Mouse (Mus musculus) intestine, embryonic 16.5 days (tissue): ENCODE results near the gene Jak2. TPM values are rescaled to one million over a fixed set of nuclear protein-coding genes. Genes with fewer than 3 reads are reported as not detected.
A peak's percentile ranks its signal among the peaks of the same experiment; 100 is the strongest.

Experiments
- ATAC-seq: fragments of 200-750 bp; cut with Nextera tagmentation; 2 replicates; pipeline ENCODE4 v1.8.0; 2017; ENCODE audit warnings: moderate TSS enrichment, moderate library complexity
- H3K27ac ChIP-seq: fragments of 300-500 bp; sonication (generic); 2 replicates; pipeline ENCODE4 v1.5.1; 2014; ENCODE audit warnings: mild to moderate bottlenecking, low read length
- H3K27me3 ChIP-seq: fragments of 300-500 bp; sonication (generic); replicated peaks from 2 replicates; pipeline ENCODE4 v1.6.1; 2014; ENCODE audit warnings: low read length, control low read depth, mixed read lengths; ENCODE audit not compliant: control insufficient read depth, insufficient read depth
- H3K36me3 ChIP-seq: fragments of 300-500 bp; sonication (generic); 2 replicates; pipeline ENCODE4 v1.6.1; 2014; ENCODE audit warnings: low read length, control low read depth; ENCODE audit not compliant: control insufficient read depth, insufficient read depth
- H3K4me1 ChIP-seq: fragments of 300-500 bp; sonication (generic); 2 replicates; pipeline ENCODE4 v1.6.1; 2014; ENCODE audit warnings: low read length, control low read depth, mixed read lengths; ENCODE audit not compliant: control insufficient read depth, insufficient read depth
- H3K4me2 ChIP-seq: fragments of 300-500 bp; sonication (generic); 2 replicates; pipeline ENCODE4 v1.6.1; 2014; ENCODE audit warnings: low read depth, low read length, control low read depth
- H3K4me3 ChIP-seq: fragments of 300-500 bp; sonication (generic); 2 replicates; pipeline ENCODE4 v1.5.1; 2014; ENCODE audit warnings: mild to moderate bottlenecking, low read length
- H3K9ac ChIP-seq: fragments of 300-500 bp; sonication (generic); 2 replicates; pipeline ENCODE4 v1.6.1; 2014; ENCODE audit warnings: low read depth, low read length
- H3K9me3 ChIP-seq: fragments of 300-500 bp; sonication (generic); 2 replicates; pipeline ENCODE4 v1.6.1; 2016; ENCODE audit warnings: low read length, control low read depth; ENCODE audit not compliant: control insufficient read depth
- WGBS: fragments of 180-500 bp; shearing (Covaris S2); extraction: QIAGEN DNeasy Blood & Tissue Kit; methylation state at CpG from one replicate; pipeline ENCODE4 v1.1.7; 2014; 5-methylcytosine and 5-hydroxymethylcytosine counted together
- polyA plus RNA-seq: library from polyadenylated mRNA; unstranded; fragments of >200 nt; fragmentation: Nextera tagmentation; extraction: Ambion mirVana; gene quantifications from 2 replicates; pipeline ENCODE4 v1.2.1, GENCODE M21; 2015

Gene Jak2
- polyA plus RNA-seq, 1 experiment from 2014 or later: 3.0 TPM

GRCm38 (mm10) chr19:29342281-29342680 lies 90.7 kb downstream of the Jak2 start:
- no peaks in the 10 kb centered on the region for H3K9me3 ChIP-seq
- no peak overlapping the region for H3K9ac ChIP-seq
- ATAC-seq: no peak
- no peak overlapping the region for H3K4me3 ChIP-seq
- H3K27ac ChIP-seq: no peak overlapping the region
- 83% methylated on average over 6 of the region's 6 CpGs for WGBS
- H3K4me1 ChIP-seq: no peaks in the 10 kb centered on the region
- no peaks in the 10 kb centered on the region for H3K36me3 ChIP-seq
- no peaks in the 10 kb centered on the region for H3K27me3 ChIP-seq
- H3K4me2 ChIP-seq: no peak overlapping the region

- Histone ChIP-seq H3K9me3 (no peaks in the 10 kb centered on the region), H3K4me1 (no peaks in the 10 kb centered on the region), H3K9ac (no peak overlapping the region), H3K27ac (no peak overlapping the region), H3K4me3 (no peak overlapping the region), H3K4me2 (no peak overlapping the region), H3K27me3 (no peaks in the 10 kb centered on the region), H3K36me3 (peaks cover 2% of the 10 kb centered on the region; the same call in 1 of the 2 replicates)
- no peak for ATAC-seq
Measured at GRCm38 (mm10) chr19:29344868-29345267, 93.2 kb downstream of the Jak2 start.

DNA sequence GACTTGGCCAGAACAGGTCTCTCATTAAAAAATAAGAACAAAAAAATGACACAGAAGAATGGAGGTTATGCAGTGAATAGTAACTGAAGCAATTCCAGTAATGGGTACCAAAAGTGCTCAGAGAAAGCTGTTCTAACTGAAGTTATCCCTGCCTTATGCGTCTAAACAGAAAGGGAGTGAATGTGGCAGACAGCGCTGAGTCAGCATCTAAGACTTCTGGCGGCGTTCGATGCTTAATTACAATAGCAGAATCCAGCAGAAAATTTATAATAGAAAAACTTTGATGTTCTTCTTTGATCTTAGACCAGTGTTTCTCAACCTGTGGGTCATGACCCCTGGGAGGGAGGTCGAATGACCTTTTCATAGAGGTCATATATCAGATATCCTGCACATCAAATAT lies 94.0 kb downstream of the Jak2 start:
- Histone ChIP-seq H3K27me3 (no peaks in the 10 kb centered on the region), H3K9ac (no peak overlapping the region), H3K4me2 (no peak overlapping the region), H3K36me3 (peaks cover 3% of the 10 kb centered on the region; the same call in 1 of the 2 replicates), H3K9me3 (no peaks in the 10 kb centered on the region), H3K4me3 (no peak overlapping the region), H3K4me1 (no peaks in the 10 kb centered on the region), H3K27ac (no peak overlapping the region)
- ATAC-seq: no peak
- 76% methylated on average over 6 of the region's 6 CpGs for WGBS

- no peak for ATAC-seq
- Histone ChIP-seq H3K27me3 (no peaks in the 10 kb centered on the region), H3K9ac (no peak overlapping the region), H3K4me1 (no peaks in the 10 kb centered on the region), H3K4me3 (no peak overlapping the region), H3K36me3 (peaks cover 3% of the 10 kb centered on the region; the same call in 1 of the 2 replicates), H3K27ac (no peak overlapping the region), H3K4me2 (no peak overlapping the region), H3K9me3 (no peaks in the 10 kb centered on the region)
- WGBS: 55% methylated on average over 5 of the region's 5 CpGs
Measured at GRCm38 (mm10) chr19:29350991-29351390, 99.4 kb downstream of the Jak2 start.

- Histone ChIP-seq H3K36me3 (0 out of 2 replicates have a peak, but pooled peaks cover 6% of the 10 kb centered on the region), H3K27ac (no peak overlapping the region), H3K4me3 (peak overlapping the region; percentile 32), H3K9ac (peak overlapping the region; percentile 49; the same call in 1 of the 2 replicates), H3K27me3 (no peaks in the 10 kb centered on the region), H3K9me3 (no peaks in the 10 kb centered on the region), H3K4me1 (0 out of 2 replicates have a peak, but pooled peaks cover 3% of the 10 kb centered on the region), H3K4me2 (peak overlapping the region; percentile 62)
- WGBS: 4% methylated on average over 20 of the region's 20 CpGs
- peak; percentile 66 for ATAC-seq
Measured at GRCm38 (mm10) chr19:29354895-29355877, 103.6 kb downstream of the Jak2 start.

DNA sequence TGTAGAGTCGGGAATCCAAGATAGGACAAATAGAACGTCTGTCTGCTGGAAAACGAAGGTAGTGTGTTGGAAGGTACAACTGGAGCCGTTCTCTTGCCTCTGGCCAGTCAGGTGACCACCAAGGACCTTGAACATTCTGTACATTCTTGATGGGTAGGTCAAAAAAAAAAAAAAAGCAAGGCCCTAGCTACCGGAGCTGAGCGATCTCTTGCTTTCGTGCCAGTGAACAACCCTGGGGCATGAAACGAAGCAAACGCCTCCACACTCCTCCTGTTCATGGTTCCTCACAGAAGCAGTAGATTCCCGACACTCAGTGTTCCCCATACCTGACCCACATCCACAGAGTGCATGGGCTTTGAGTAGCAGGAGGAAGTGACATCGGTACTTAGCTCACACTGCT lies 104.7 kb downstream of the Jak2 start:
- no peak overlapping the region for H3K27ac ChIP-seq
- 89% methylated on average over 11 of the region's 11 CpGs for WGBS
- 0 out of 2 replicates have a peak, but pooled peaks cover 6% of the 10 kb centered on the region for H3K36me3 ChIP-seq
- no peak overlapping the region for H3K9ac ChIP-seq
- no peaks in the 10 kb centered on the region for H3K27me3 ChIP-seq
- no peak overlapping the region for H3K4me3 ChIP-seq
- no peaks in the 10 kb centered on the region for H3K9me3 ChIP-seq
- peaks cover 8% of the 10 kb centered on the region; the same call in 1 of the 2 replicates for H3K4me1 ChIP-seq
- H3K4me2 ChIP-seq: no peak overlapping the region
- no peak for ATAC-seq

DNA sequence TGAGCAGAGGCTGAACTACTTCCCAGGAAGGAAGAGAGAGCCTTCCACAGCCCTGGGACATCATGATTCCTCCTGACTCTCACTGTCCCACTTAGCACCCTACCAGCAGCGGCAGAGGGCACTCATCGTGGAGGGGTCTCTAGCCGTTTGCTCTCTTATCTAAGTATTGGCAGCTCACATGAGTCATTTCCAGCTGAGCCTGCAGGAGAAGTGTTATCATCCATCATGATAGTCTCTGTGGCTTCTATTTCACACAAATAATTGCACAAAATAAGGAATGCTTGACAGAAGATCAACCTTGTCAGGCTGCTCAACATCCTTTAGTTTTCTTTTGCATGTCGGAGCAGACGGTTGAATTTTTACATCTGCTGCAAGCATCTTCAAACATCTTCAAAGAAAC lies 108.6 kb downstream of the Jak2 start:
- Histone ChIP-seq H3K4me2 (peak overlapping the region; percentile 73), H3K27ac (no peak overlapping the region), H3K27me3 (no peaks in the 10 kb centered on the region), H3K4me3 (peak overlapping the region; percentile 74), H3K36me3 (0 out of 2 replicates have a peak, but pooled peaks cover 6% of the 10 kb centered on the region), H3K9me3 (no peaks in the 10 kb centered on the region), H3K9ac (peak overlapping the region; percentile 24; the same call in 1 of the 2 replicates), H3K4me1 (peaks cover 8% of the 10 kb centered on the region; the same call in 1 of the 2 replicates)
- no peak for ATAC-seq
- 69% methylated on average over 5 of the region's 5 CpGs for WGBS

- Histone ChIP-seq H3K9me3 (no peaks in the 10 kb centered on the region), H3K27ac (peak overlapping the region; percentile 65)
- ATAC-seq: peak; percentile 99
Measured at GRCm38 (mm10) chr19:29361468-29362130, 110.0 kb downstream of the Jak2 start.

More at GRCm38 (mm10) chr19:29361468-29362130, 110.0 kb downstream of the Jak2 start:
- H3K36me3 ChIP-seq: 0 out of 2 replicates have a peak, but pooled peaks cover 6% of the 10 kb centered on the region
- peak overlapping the region; percentile 74 for H3K4me3 ChIP-seq
- H3K27me3 ChIP-seq: no peaks in the 10 kb centered on the region
- peak overlapping the region; percentile 85 for H3K9ac ChIP-seq
- peaks cover 10% of the 10 kb centered on the region; the same call in 1 of the 2 replicates for H3K4me1 ChIP-seq
- H3K4me2 ChIP-seq: peak overlapping the region; percentile 73
- WGBS: 2% methylated on average over 33 of the region's 33 CpGs
